In genomic region chr5:5303102-5303670, GRCm38 (mm10) we compare ENCODE assay signal across 24 mouse cellular contexts.
A peak's percentile ranks its signal among the peaks of the same experiment; 100 is the strongest.
DNase-seq lines count a peak whose midpoint lies in the region; ATAC-seq and TF ChIP-seq lines count a peak whose summit lies in the region.
"Had no signal": no experiment of that assay in that cellular context is flagged by ENCODE, and none has a peak within 500 bp of the region (broad histone marks: within the 10 kb centered on the region; RNA-seq: fewer than 3 reads in every experiment).

No protein-coding gene starts in this region.

- H3K4me2 ChIP-seq in stomach, postnatal 0 days (replicated peaks; ENCODE audit: low read depth): no peak overlapping the region
- H3K4me2 ChIP-seq: embryonic facial prominence, embryonic 12.5 days; forebrain, embryonic 12.5 days; heart, embryonic 11.5 days; heart, embryonic 15.5 days; hindbrain, embryonic 13.5 days had no signal

- 86% methylated on average over 8 of the region's 8 CpGs for WGBS in stomach, postnatal 0 days
- 96% methylated on average over 8 of the region's 8 CpGs for WGBS in forebrain, embryonic 10.5 days

- no peak for TF ChIP-seq EP300 in stomach, postnatal 0 days (optimal IDR thresholded peaks at IDR 0.05)

- H3K4me3 ChIP-seq in stomach, postnatal 0 days (ENCODE audit: low read depth, low read length): no peak overlapping the region
- H3K4me3 ChIP-seq in forebrain, embryonic 10.5 days: no peak overlapping the region
- H3K4me3 ChIP-seq: embryonic facial prominence, embryonic 12.5 days; forebrain, embryonic 12.5 days; heart, embryonic 15.5 days; hindbrain, embryonic 13.5 days had no signal

- no peaks in the 10 kb centered on the region for H3K9me3 ChIP-seq in stomach, postnatal 0 days (ENCODE audit: control insufficient read depth, low read length)
- H3K9me3 ChIP-seq in forebrain, embryonic 10.5 days: no peaks in the 10 kb centered on the region
- H3K9me3 ChIP-seq: embryonic facial prominence, embryonic 12.5 days; forebrain, embryonic 12.5 days; G1E; heart, embryonic 15.5 days; hindbrain, embryonic 13.5 days had no signal

- H3K9ac ChIP-seq in stomach, postnatal 0 days (ENCODE audit: low read length): no peak overlapping the region
- H3K9ac ChIP-seq: embryonic facial prominence, embryonic 12.5 days; forebrain, embryonic 12.5 days; heart, embryonic 15.5 days; hindbrain, embryonic 13.5 days had no signal

- intact Hi-C loops in left cerebral cortex, postnatal 36 days (cut with DNase I): no loop called here
- intact Hi-C loops in left cerebral cortex, postnatal 4 days (cut with DNase I): no loop called here

- H3K27me3 ChIP-seq in stomach, postnatal 0 days (ENCODE audit: control insufficient read depth, insufficient read depth, low read length): no peaks in the 10 kb centered on the region
- H3K27me3 ChIP-seq in forebrain, embryonic 10.5 days (ENCODE audit: poor library complexity, severe bottlenecking): no peaks in the 10 kb centered on the region
- H3K27me3 ChIP-seq: embryonic facial prominence, embryonic 12.5 days; forebrain, embryonic 12.5 days; heart, embryonic 15.5 days; hindbrain, embryonic 13.5 days had no signal

- no peaks in the 10 kb centered on the region for H3K4me1 ChIP-seq in stomach, postnatal 0 days (replicated peaks; ENCODE audit: control insufficient read depth, insufficient read depth)
- H3K4me1 ChIP-seq in forebrain, embryonic 10.5 days: no peaks in the 10 kb centered on the region

- no peak for DNase-seq in frontal cortex, postnatal 14 days (ENCODE audit: low spot score in 2 of 2)
- DNase-seq in left cerebral cortex, postnatal 36 days (ENCODE audit: low spot score in 2 of 2): peak; percentile 6 to 13
- DNase-seq in left cerebral cortex, postnatal 4 days: no peak
- DNase-seq in adipocyte (ENCODE audit: low spot score): peak; percentile 35
- no peak for DNase-seq in stomach, postnatal 0 days (ENCODE audit: low spot score)
- DNase-seq in kidney, adult 8-10 months: no peak
- no peak for DNase-seq in forebrain, embryonic 10.5 days (ENCODE audit: extremely low spot score, low spot score)
- DNase-seq: adrenal gland, postnatal 10 days; B cell, adult 2 months; cerebellum, adult 11-12 months; cerebellum, adult 9-10 months; cerebellum, postnatal 25 days; gastrocnemius, postnatal 36 days; heart, adult 18-20 months; heart, postnatal 14 days had no signal

- no peak for TF ChIP-seq CTCF in stomach, postnatal 0 days (IDR thresholded peaks at IDR 0.05; ENCODE audit: low read depth)

- peak; percentile 94 for ATAC-seq in frontal cortex, adult (ENCODE audit: low TSS enrichment)
- ATAC-seq in stomach, postnatal 0 days (ENCODE audit: low FRiP score, low TSS enrichment): 0 out of 2 replicates have a peak, but pooled peaks have one; percentile 46
- ATAC-seq: CD4-positive, CD25-positive, alpha-beta regulatory T cell, adult 4 months; forebrain, embryonic 16.5 days had no signal

- no peak overlapping the region for H3K27ac ChIP-seq in stomach, postnatal 0 days (replicated peaks)
- no peak overlapping the region for H3K27ac ChIP-seq in forebrain, embryonic 10.5 days
- H3K27ac ChIP-seq: embryonic facial prominence, embryonic 12.5 days; forebrain, embryonic 12.5 days; heart, embryonic 15.5 days; hindbrain, embryonic 13.5 days had no signal

- H3K36me3 ChIP-seq in stomach, postnatal 0 days (ENCODE audit: control insufficient read depth, insufficient read depth, low read length): no peaks in the 10 kb centered on the region
- H3K36me3 ChIP-seq in forebrain, embryonic 10.5 days (replicated peaks): no peaks in the 10 kb centered on the region
- H3K36me3 ChIP-seq: embryonic facial prominence, embryonic 12.5 days; forebrain, embryonic 12.5 days; G1E; heart, embryonic 15.5 days; hindbrain, embryonic 13.5 days had no signal

Comparison
In these comparisons a context has a peak if more than half of its experiments do, and no peak if none do; other contexts are left out.
1. DNase-seq: peak in left cerebral cortex, postnatal 36 days (2 of 2) and adipocyte (single experiment); none in frontal cortex, postnatal 14 days (0 of 2), left cerebral cortex, postnatal 4 days (single experiment), stomach, postnatal 0 days (single experiment), kidney, adult 8-10 months (0 of 2) and forebrain, embryonic 10.5 days (single experiment).